Mouse (Mus musculus) layer of hippocampus, postnatal 14 days (tissue): Measurements from ENCODE around the gene Gm9. TPM values are rescaled to one million over a fixed set of nuclear protein-coding genes. Genes with fewer than 3 reads are reported as not detected.
"Not testable (repeated sequence)": the region's sequence is repeated elsewhere in the genome, so short reads cannot be mapped to it uniquely, and the experiment has no call there.

Source experiments
- DNase-seq, 2 experiments: peaks; one replicate each; pipeline ENCODE4 v3.0.0; 2021 to 2022; ENCODE audit warnings: low spot score in 2 of 2, mixed read lengths in 1 of 2
- long read RNA-seq, 2 experiments: library from polyadenylated mRNA; stranded (forward); transcript quantifications; one replicate each; pipeline ENCODE4 v2.0.0; 2021
- total RNA-seq, 2 experiments: library from RNA; stranded (reverse); gene quantifications; 2 replicates each; pipeline ENCODE4 v1.2.3; 2021

Gm9 gene
- not detected for total RNA-seq
- long read RNA-seq, experiment 1 = 0 reads
- long read RNA-seq, experiment 2 = 0 reads

DNA sequence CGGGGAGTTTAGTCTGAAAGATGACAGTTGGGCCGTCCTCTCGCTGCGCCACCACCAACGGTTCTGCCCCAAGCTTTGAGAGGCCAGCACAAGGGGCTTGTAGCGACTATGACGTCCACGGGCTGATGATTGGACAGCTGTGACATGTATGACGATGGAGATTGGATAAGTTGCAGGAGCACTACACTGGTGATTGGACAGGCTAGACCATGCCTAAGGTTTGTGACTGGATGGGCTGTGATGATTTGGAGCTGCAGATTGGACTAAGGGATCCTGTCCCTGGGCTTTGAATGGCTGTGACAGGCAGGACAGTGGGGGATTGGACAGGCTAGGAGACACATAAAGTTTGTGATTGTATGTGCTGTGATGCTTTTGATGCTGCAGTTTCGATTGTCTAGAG lies at the start of gene Gm9:
TSS of gene Gm9 (minus strand) at position 101 of the 400 bp plus-strand sequence.
- no peak for DNase-seq

DNA sequence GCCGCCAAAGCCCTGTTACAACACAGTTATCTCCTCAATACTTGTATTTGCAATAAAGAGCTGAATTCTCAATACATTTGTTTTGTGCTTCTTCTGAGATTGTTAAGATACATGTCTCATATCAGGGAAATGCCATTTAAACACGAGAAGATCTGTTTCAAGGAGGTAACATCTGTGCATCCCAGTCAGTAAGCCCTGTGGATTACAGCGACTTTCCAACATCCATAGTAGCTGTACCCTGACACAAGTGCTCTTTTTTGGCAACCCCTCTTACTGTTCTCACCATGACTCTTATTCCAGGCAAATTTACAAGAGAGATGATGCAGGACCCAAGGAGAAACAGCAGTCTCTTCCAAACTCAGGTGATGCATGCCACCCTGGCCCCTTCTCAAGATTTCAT lies 38.8 kb upstream of the Gm9 start, which contains the start of gene Rhox3a:
TSS of gene Rhox3a (plus strand) at position 301 of the 400 bp plus-strand sequence.
- DNase-seq = not testable (repeated sequence)

DNA sequence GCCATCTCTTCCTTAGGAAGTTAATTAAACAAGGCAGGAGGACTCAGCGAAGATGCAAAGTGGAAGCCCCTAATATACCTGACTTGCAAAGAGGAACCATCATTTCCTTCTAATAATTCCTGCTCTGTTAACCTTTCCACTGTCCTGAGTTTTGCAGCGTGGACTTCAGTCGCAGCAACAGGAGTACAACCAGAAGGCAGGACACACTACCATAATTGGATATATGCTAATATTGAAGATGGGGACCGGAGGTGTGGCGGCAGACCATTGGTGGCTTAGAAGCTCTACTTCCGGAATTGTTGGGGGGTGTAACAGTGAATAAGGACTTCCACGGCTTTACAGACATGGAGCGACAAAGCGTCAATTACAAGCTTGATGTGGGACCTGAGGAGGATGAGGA lies 33.8 kb upstream of the Gm9 start, which contains the start of gene Rhox2a:
TSS of gene Rhox2a (plus strand) at position 301 of the 400 bp plus-strand sequence.
- DNase-seq = not testable (repeated sequence)

DNA sequence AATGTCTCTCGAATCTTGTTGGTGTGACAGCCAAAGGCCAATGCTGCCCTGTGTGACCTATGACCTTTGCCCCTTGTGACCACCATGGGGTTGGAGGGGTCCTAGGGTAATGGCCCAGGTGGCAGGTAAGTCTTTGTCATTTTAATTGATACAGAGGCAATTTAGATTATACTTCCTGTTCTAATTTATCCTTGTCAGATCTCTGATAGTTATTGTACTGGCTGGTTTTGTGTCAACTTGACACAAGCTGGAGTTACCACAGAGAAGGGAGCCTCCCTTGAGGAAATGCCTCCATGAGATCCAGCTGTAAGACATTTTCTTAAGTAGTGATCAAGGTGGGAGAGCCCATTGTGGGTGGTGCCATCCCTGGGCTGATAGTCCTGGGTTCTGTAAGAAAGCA lies 11.3 kb upstream of the Gm9 start, which contains the start of gene Rhox1:
TSS of gene Rhox1 (minus strand) at position 101 of the 400 bp plus-strand sequence.
- not testable (repeated sequence) for DNase-seq

DNA sequence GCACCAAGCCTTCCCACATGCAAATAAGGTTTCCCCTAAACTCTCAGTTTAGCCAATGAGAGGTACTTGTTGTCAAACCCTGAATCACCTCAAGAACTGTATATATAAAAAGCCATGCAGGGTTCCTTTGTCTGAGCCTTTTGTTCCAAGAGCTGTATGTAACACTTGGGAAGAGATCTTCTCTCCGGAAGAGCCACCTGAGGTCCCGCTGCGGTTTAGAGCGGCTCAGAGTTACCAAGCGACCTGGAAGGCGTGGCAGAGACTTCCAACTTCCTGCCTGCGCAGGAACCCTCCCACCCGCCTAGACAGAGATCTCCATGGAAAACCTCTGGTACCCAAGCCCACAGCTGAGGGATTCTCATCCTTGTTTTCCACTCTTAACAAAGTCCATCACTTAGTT lies 12.2 kb downstream of the Gm9 start:
- DNase-seq = no peak

DNA sequence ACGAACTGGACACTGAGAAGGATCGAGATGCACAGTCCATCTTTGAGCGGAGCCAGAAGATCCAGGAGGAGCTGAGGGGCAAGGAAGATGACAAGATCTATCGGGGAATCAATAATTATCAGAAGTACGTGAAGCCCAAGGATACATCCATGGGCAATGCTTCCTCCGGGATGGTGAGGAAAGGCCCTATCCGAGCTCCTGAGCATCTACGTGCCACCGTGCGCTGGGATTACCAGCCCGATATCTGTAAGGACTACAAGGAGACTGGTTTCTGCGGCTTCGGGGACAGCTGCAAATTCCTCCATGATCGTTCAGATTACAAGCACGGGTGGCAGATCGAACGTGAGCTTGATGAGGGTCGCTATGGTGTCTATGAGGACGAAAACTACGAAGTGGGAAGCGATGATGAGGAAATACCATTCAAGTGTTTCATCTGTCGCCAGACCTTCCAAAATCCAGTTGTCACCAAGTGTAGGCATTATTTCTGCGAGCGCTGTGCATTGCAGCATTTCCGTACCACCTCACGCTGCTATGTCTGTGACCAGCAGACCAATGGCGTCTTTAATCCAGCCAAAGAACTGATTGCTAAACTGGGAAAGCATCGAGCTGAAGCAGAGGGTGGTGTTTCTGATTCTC lies 19.0 kb downstream of the Gm9 start:
- peak; percentile 3 to 9 for DNase-seq

DNA sequence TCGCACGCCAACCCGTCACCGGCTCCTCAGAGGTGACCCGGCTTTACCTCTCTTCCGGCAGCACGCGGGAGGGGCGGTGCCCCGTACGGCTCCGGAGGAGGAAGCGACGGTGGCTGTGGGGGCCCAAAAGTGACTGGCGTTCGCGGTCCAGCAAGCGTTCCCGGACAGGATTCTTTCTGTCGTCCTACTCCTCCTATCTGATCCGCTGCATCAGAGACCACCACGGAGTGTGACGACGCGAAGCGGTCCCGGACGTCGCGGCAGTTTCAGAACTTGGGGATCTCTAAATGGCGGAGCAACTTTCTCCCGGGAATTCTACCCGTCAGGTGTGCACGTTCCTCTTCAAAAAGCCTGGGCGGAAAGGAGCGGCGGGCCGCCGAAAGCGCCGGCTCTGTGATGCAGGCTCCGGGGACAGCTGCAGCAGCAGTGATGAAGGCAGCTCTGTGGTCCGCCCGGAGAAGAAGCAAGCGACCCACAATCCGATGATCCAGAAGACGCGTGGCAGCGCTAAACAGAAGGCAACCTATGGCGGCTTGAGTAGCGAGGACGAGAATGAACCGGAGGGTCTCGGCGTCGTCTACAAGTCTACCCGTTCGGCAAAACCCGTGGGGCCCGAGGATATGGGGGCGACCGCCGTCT lies 19.6 kb downstream of the Gm9 start, which contains the start of the genes Ndufa1 and Rnf113a1:
TSS of gene Ndufa1 (minus strand) at position 59 of the 639 bp plus-strand sequence.
TSS of gene Rnf113a1 (plus strand) at position 141 of the 639 bp plus-strand sequence.
- peak; percentile 59 to 78 for DNase-seq

DNA sequence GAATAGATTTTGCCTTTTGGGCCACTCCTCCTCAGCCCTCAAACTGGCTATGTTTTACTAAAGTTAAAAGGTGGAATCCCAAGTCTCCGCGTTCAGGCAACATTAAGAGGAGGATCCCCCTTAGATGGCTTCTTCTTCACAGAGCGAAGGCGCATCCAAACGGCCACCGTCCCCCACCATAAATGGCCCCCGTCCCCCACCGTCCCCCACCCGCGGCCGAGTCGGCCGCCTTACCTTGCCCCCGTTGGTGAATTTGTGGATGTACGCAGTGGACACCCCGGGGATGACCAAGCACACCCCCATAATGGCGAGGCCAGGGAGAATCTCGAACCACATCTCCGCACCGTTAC lies 20.1 kb downstream of the Gm9 start:
- DNase-seq = no peak

DNA sequence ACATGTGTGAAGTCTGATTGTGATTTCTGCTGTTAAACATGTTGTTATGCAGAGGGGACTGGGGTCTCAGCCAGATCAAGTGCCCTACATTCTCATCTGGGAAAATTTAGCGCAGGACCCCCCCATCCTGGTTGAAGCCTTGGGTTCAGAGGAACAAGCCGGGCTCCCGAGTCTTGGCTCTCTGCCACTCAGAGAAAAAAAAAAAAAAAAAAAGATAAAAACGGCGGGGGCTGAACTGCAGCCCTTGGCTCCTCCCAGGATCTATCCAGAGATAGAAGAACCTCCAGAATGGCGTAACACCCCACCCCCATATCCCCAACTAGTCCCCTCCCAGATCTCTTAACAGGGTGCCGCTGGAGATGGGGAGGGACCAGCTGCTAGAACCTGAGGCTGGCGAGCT lies 26.4 kb downstream of the Gm9 start:
- DNase-seq = not testable (repeated sequence)

DNA sequence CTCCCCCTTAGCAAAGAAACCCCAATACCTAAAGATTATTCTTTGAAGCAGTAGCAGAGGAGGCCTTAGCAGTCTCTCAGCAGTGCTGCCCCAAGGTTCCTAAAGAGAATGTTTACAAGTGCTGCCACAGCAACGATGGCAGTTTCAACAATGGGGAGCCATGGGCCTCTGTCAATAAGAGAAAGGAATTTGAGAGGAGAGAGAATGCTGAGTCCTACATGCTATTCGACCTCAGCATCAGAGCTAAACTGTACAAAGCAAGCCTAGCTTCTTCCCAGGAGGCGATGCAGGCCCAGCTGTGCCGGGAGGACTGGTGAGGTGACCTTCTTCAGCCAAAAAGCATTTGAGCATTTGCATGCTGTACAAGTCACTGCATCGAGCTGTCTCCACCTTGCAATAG lies 42.1 kb downstream of the Gm9 start, which contains the start of gene Akap14:
TSS of gene Akap14 (minus strand) at position 101 of the 400 bp plus-strand sequence.
- DNase-seq = no peak

DNA sequence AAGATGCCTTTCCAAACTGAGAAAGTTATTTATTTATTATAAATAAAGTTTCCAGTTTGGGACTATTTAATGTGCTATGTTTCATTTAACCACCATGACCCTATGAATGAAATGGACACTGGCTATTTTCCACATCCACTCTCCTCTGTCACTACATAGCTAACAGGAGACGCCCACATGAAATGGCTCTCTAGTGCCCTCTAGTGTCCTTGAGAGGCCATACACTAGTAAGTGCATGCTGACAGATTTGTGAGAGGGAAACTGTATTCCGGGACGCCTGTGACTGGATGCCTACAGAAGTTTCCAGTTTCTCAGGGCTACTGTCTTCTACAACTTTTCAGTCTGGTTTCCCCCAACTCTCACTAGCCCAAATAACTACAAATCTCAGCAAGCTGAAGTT lies 43.8 kb downstream of the Gm9 start:
- peak in 1 of 2 experiments; percentile 13 for DNase-seq

DNA sequence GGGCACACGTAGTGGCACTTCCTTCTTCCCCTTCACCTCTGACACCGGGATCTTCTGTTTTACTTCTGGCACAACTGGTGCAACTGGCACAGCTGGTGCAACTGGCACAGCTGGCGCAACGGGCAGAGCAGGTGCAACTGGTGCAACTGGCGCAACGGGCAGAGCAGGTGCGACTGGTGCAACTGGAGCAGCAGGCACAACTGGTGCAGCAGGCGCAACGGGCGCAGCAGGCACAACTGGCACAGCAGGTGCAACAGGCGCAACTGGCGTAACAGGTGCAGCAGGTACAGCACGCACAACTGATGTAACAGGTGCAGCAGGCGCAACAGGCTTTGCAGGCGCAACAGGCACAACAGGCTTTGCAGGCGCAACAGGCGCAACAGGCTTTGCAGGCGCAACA lies 47.7 kb downstream of the Gm9 start:
- no peak for DNase-seq

DNA sequence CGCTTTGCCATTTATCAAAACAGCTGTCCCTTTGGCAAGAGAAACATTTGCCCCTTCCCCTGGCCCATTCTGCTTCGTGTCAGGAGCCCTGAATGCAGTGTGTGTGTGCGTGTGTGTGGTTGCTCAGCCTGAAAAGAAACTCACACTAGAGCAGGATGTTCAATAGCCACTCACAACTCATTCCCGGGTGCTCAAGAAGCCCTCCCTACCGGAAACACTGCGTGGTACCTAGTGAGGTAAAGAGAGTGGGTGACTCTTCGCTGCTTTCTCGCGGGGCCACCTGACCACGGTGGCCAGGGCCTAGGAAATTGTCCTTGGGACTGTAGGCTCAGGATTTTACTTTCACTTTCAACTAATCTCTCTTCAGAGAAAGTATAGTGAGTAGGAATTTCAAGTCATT lies 49.7 kb downstream of the Gm9 start:
- no peak for DNase-seq

Other genes with a start within 250 kb of the Gm9 start
- gene Sept6, start 219.2 kb downstream of the Gm9 start, total RNA-seq = 10 to 100 TPM; 48.8 to 49.9 TPM
- gene Sowahd, start 162.2 kb downstream of the Gm9 start, total RNA-seq = not detected
- gene Rpl39, start 125.6 kb downstream of the Gm9 start, total RNA-seq = 100 to 1,000 TPM; 319 to 320 TPM
- gene Upf3b, start 100.7 kb downstream of the Gm9 start, total RNA-seq = 10 to 100 TPM; 19.1 to 19.3 TPM
- 10 to 100 TPM; 13.0 to 15.5 TPM for gene Nkap, start 84.2 kb downstream of the Gm9 start, total RNA-seq
- under 1 TPM in 1 of 2 experiments, not detected in 1; 0.18 TPM for gene Akap14, start 42.2 kb downstream of the Gm9 start, total RNA-seq
- 100 to 1,000 TPM; 257 to 290 TPM for gene Ndufa1, start 19.9 kb downstream of the Gm9 start, total RNA-seq
- gene Rnf113a1, start 19.8 kb downstream of the Gm9 start, total RNA-seq = 1 to 10 TPM; 7.4 to 8.3 TPM
- gene Rhox1, start 11.2 kb upstream of the Gm9 start, total RNA-seq = not detected
- gene Rhox2a, start 33.9 kb upstream of the Gm9 start, total RNA-seq = not detected
- gene Rhox3a, start 38.9 kb upstream of the Gm9 start, total RNA-seq = not detected
- not detected for gene Rhox4a, start 54.3 kb upstream of the Gm9 start, total RNA-seq
- gene Rhox3a2, start 169.0 kb upstream of the Gm9 start, total RNA-seq = not detected
- not detected for gene Rhox4a2, start 179.8 kb upstream of the Gm9 start, total RNA-seq
- not detected for gene Rhox2b, start 201.0 kb upstream of the Gm9 start, total RNA-seq
- not detected for gene Rhox4b, start 221.5 kb upstream of the Gm9 start, total RNA-seq
- not detected for gene Rhox2c, start 242.6 kb upstream of the Gm9 start, total RNA-seq
- gene Rhox3c, start 247.5 kb upstream of the Gm9 start, total RNA-seq = not detected